Mouse (Mus musculus) intestine, embryonic 15.5 days (tissue): ENCODE results near the gene Gm20388. TPM values are rescaled to one million over a fixed set of nuclear protein-coding genes. Genes with fewer than 3 reads are reported as not detected.

ENCODE experiments used
- ATAC-seq: fragments of 200-750 bp; cut with Nextera tagmentation; 2 replicates; pipeline ENCODE4 v1.8.0; 2017; ENCODE audit warnings: moderate TSS enrichment, moderate library complexity
- H3K27ac ChIP-seq: fragments of 300-500 bp; sonication (generic); 2 replicates; pipeline ENCODE4 v1.5.1; 2015; ENCODE audit warnings: mild to moderate bottlenecking, inconsistent platforms
- H3K27me3 ChIP-seq: fragments of 300-500 bp; sonication (generic); replicated peaks from 2 replicates; pipeline ENCODE4 v1.6.1; 2015; ENCODE audit warnings: inconsistent platforms
- H3K36me3 ChIP-seq: fragments of 300-500 bp; sonication (generic); 2 replicates; pipeline ENCODE4 v1.6.1; 2015; ENCODE audit warnings: inconsistent platforms
- H3K4me1 ChIP-seq: fragments of 300-500 bp; sonication (generic); replicated peaks from 2 replicates; pipeline ENCODE4 v1.6.1; 2015; ENCODE audit warnings: inconsistent platforms
- H3K4me2 ChIP-seq: fragments of 300-500 bp; sonication (generic); replicated peaks from 2 replicates; pipeline ENCODE4 v1.6.1; 2015; ENCODE audit warnings: mild to moderate bottlenecking, inconsistent platforms
- H3K4me3 ChIP-seq: fragments of 300-500 bp; sonication (generic); replicated peaks from 2 replicates; pipeline ENCODE4 v1.5.1; 2015; ENCODE audit warnings: inconsistent platforms
- H3K9ac ChIP-seq: fragments of 300-500 bp; sonication (generic); 2 replicates; pipeline ENCODE4 v1.6.1; 2015; ENCODE audit warnings: inconsistent platforms
- H3K9me3 ChIP-seq: fragments of 300-500 bp; sonication (generic); 2 replicates; pipeline ENCODE4 v1.6.1; 2016; ENCODE audit warnings: inconsistent platforms
- WGBS: fragments of 180-500 bp; shearing (Covaris S2); methylation state at CpG from one replicate; pipeline ENCODE4 v1.1.7; 2015; 5-methylcytosine and 5-hydroxymethylcytosine counted together
- polyA plus RNA-seq: library from polyadenylated mRNA; unstranded; fragments of >200 nt; fragmentation: Nextera tagmentation; extraction: Ambion mirVana; gene quantifications from 2 replicates; pipeline ENCODE4 v1.2.1, GENCODE M21; 2015

The Gm20388 gene
- polyA plus RNA-seq, 1 experiment from 2014 or later, result not detected

GRCm38 (mm10) chr8:120876010-120876918, 965.6 kb downstream of the Gm20388 start:
- H3K4me2 ChIP-seq, result no peak overlapping the region
- no peaks in the 10 kb centered on the region for H3K36me3 ChIP-seq
- H3K9me3 ChIP-seq, result no peaks in the 10 kb centered on the region
- H3K9ac ChIP-seq, result no peak overlapping the region
- peaks cover 13% of the 10 kb centered on the region; the same call in 1 of the 2 replicates for H3K4me1 ChIP-seq
- no peak overlapping the region for H3K4me3 ChIP-seq
- H3K27me3 ChIP-seq, result peaks cover 12% of the 10 kb centered on the region
- WGBS, result 40% methylated on average over 24 of the region's 24 CpGs
- no peak for ATAC-seq
- H3K27ac ChIP-seq, result no peak overlapping the region

- Histone ChIP-seq H3K4me2 (no peak overlapping the region), H3K27me3 (peaks cover 19% of the 10 kb centered on the region), H3K4me1 (peaks cover 19% of the 10 kb centered on the region; the same call in 1 of the 2 replicates), H3K4me3 (no peak overlapping the region), H3K36me3 (no peaks in the 10 kb centered on the region), H3K27ac (no peak overlapping the region), H3K9me3 (no peaks in the 10 kb centered on the region), H3K9ac (no peak overlapping the region)
- WGBS, result 74% methylated on average over 7 of the region's 7 CpGs
- ATAC-seq, result no peak
Observed at GRCm38 (mm10) chr8:120877005-120877404, 966.4 kb downstream of the Gm20388 start.

- Histone ChIP-seq H3K36me3 (no peaks in the 10 kb centered on the region), H3K4me2 (no peak overlapping the region), H3K27ac (no peak overlapping the region), H3K4me1 (peaks cover 28% of the 10 kb centered on the region; the same call in 1 of the 2 replicates), H3K9ac (no peak overlapping the region), H3K9me3 (no peaks in the 10 kb centered on the region), H3K4me3 (no peak overlapping the region), H3K27me3 (peaks cover 30% of the 10 kb centered on the region)
- WGBS, result 51% methylated on average over 6 of the region's 6 CpGs
- ATAC-seq, result no peak
Observed at GRCm38 (mm10) chr8:120879928-120880327, 969.3 kb downstream of the Gm20388 start.

GRCm38 (mm10) chr8:120881634-120882033, 971.0 kb downstream of the Gm20388 start:
- H3K4me2 ChIP-seq, result no peak overlapping the region
- no peak overlapping the region for H3K9ac ChIP-seq

GRCm38 (mm10) chr8:120882657-120883056, 972.0 kb downstream of the Gm20388 start:
- no peaks in the 10 kb centered on the region for H3K9me3 ChIP-seq
- peak overlapping the region; percentile 7; the same call in 1 of the 2 replicates for H3K4me3 ChIP-seq
- H3K4me2 ChIP-seq, result peak overlapping the region; percentile 34
- H3K9ac ChIP-seq, result no peak overlapping the region
- H3K4me1 ChIP-seq, result peaks cover 36% of the 10 kb centered on the region
- peak; percentile 34 for ATAC-seq
- no peaks in the 10 kb centered on the region for H3K36me3 ChIP-seq
- WGBS, result 13% methylated on average over 13 of the region's 13 CpGs
- H3K27ac ChIP-seq, result peak overlapping the region; percentile 85
- H3K27me3 ChIP-seq, result peaks cover 41% of the 10 kb centered on the region

More at GRCm38 (mm10) chr8:120881634-120882033, 971.0 kb downstream of the Gm20388 start:
- WGBS, result 39% methylated on average over 10 of the region's 10 CpGs
- Histone ChIP-seq H3K27ac (peak overlapping the region; percentile 85), H3K4me1 (peaks cover 30% of the 10 kb centered on the region; the same call in 1 of the 2 replicates), H3K4me3 (no peak overlapping the region), H3K27me3 (peaks cover 36% of the 10 kb centered on the region), H3K9me3 (no peaks in the 10 kb centered on the region), H3K36me3 (no peaks in the 10 kb centered on the region)
- no peak for ATAC-seq

GRCm38 (mm10) chr8:120883369-120883768, 972.7 kb downstream of the Gm20388 start:
- WGBS, result 4% methylated on average over 25 of the region's 25 CpGs
- no peak for ATAC-seq
- Histone ChIP-seq H3K9me3 (no peaks in the 10 kb centered on the region), H3K4me2 (peak overlapping the region; percentile 48), H3K36me3 (no peaks in the 10 kb centered on the region), H3K9ac (peak overlapping the region; percentile 22; the same call in 1 of the 2 replicates), H3K27ac (peak overlapping the region; percentile 85), H3K27me3 (peaks cover 47% of the 10 kb centered on the region), H3K4me1 (peaks cover 38% of the 10 kb centered on the region), H3K4me3 (peak overlapping the region; percentile 11)

GRCm38 (mm10) chr8:120883853-120884252, 973.2 kb downstream of the Gm20388 start:
- peaks cover 51% of the 10 kb centered on the region for H3K27me3 ChIP-seq
- no peak for ATAC-seq
- peak overlapping the region; percentile 22 for H3K9ac ChIP-seq
- no peaks in the 10 kb centered on the region for H3K9me3 ChIP-seq
- 12% methylated on average over 15 of the region's 15 CpGs for WGBS
- H3K36me3 ChIP-seq, result no peaks in the 10 kb centered on the region
- peak overlapping the region; percentile 56 for H3K27ac ChIP-seq
- peaks cover 38% of the 10 kb centered on the region for H3K4me1 ChIP-seq
- H3K4me3 ChIP-seq, result no peak overlapping the region
- peak overlapping the region; percentile 48 for H3K4me2 ChIP-seq

- Histone ChIP-seq H3K36me3 (no peaks in the 10 kb centered on the region), H3K4me3 (peak overlapping the region; percentile 15), H3K4me2 (peak overlapping the region; percentile 49), H3K4me1 (peaks cover 39% of the 10 kb centered on the region), H3K9ac (peak overlapping the region; percentile 39), H3K27ac (peak overlapping the region; percentile 70), H3K9me3 (no peaks in the 10 kb centered on the region), H3K27me3 (peaks cover 61% of the 10 kb centered on the region)
- WGBS, result 10% methylated on average over 13 of the region's 13 CpGs
- no peak for ATAC-seq
Observed at GRCm38 (mm10) chr8:120884881-120885280, 974.2 kb downstream of the Gm20388 start.

- Histone ChIP-seq H3K4me3 (no peak overlapping the region), H3K27me3 (peaks cover 51% of the 10 kb centered on the region), H3K36me3 (no peaks in the 10 kb centered on the region), H3K4me2 (peak overlapping the region; percentile 31; the same call in 1 of the 2 replicates), H3K27ac (no peak overlapping the region), H3K9me3 (no peaks in the 10 kb centered on the region), H3K4me1 (peaks cover 26% of the 10 kb centered on the region), H3K9ac (no peak overlapping the region)
- 15% methylated on average over 10 of the region's 10 CpGs for WGBS
- no peak for ATAC-seq
Observed at GRCm38 (mm10) chr8:120887254-120887653, 976.6 kb downstream of the Gm20388 start.

- ATAC-seq, result no peak; the same call in 1 of the 2 replicates
- no peaks in the 10 kb centered on the region for H3K36me3 ChIP-seq
- peaks cover 26% of the 10 kb centered on the region for H3K4me1 ChIP-seq
- no peak overlapping the region for H3K27ac ChIP-seq
- H3K9me3 ChIP-seq, result no peaks in the 10 kb centered on the region
- H3K4me3 ChIP-seq, result no peak overlapping the region
- H3K27me3 ChIP-seq, result peaks cover 52% of the 10 kb centered on the region
- H3K4me2 ChIP-seq, result no peak overlapping the region
- H3K9ac ChIP-seq, result no peak overlapping the region
- 40% methylated on average over 5 of the region's 5 CpGs for WGBS
Observed at GRCm38 (mm10) chr8:120888005-120888404, 977.4 kb downstream of the Gm20388 start.

GRCm38 (mm10) chr8:120889189-120889588, 978.5 kb downstream of the Gm20388 start:
- Histone ChIP-seq H3K36me3 (no peaks in the 10 kb centered on the region), H3K4me3 (no peak overlapping the region), H3K4me1 (peaks cover 26% of the 10 kb centered on the region), H3K4me2 (no peak overlapping the region), H3K9me3 (no peaks in the 10 kb centered on the region), H3K9ac (no peak overlapping the region), H3K27me3 (peaks cover 61% of the 10 kb centered on the region), H3K27ac (no peak overlapping the region)
- 84% methylated on average over 4 of the region's 4 CpGs for whole genome bisulfite sequencing
- no peak for ATAC-seq

- WGBS, result 20% methylated on average over 11 of the region's 11 CpGs
- H3K4me3 ChIP-seq, result no peak overlapping the region
- no peak overlapping the region for H3K27ac ChIP-seq
- no peaks in the 10 kb centered on the region for H3K9me3 ChIP-seq
- peaks cover 25% of the 10 kb centered on the region for H3K4me1 ChIP-seq
- H3K9ac ChIP-seq, result no peak overlapping the region
- H3K36me3 ChIP-seq, result no peaks in the 10 kb centered on the region
- H3K4me2 ChIP-seq, result 0 out of 2 replicates have a peak overlapping the region, but pooled peaks have one; percentile 14
- H3K27me3 ChIP-seq, result peaks cover 58% of the 10 kb centered on the region
- ATAC-seq, result no peak
Observed at GRCm38 (mm10) chr8:120890068-120890467, 979.4 kb downstream of the Gm20388 start.
